Mouse (Mus musculus) CD4-positive, CD25-positive, alpha-beta regulatory T cell, adult 4 months (primary cell): Measurements from ENCODE around the gene Nmb. TPM values are rescaled to one million over a fixed set of nuclear protein-coding genes. Genes with fewer than 3 reads are reported as not detected.

Source experiments
- ATAC-seq: one replicate; pipeline ENCODE4 v1.8.0; 2017
- polyA plus RNA-seq, 2 experiments: library from polyadenylated mRNA; unstranded; fragments of 100-300 nt; shearing (Covaris generic); gene quantifications; one replicate each; pipeline ENCODE4 v1.2.1; 2017

Gene Nmb
- polyA plus RNA-seq, 2 experiments from 2014 or later: 79.7 to 81.7 TPM

DNA sequence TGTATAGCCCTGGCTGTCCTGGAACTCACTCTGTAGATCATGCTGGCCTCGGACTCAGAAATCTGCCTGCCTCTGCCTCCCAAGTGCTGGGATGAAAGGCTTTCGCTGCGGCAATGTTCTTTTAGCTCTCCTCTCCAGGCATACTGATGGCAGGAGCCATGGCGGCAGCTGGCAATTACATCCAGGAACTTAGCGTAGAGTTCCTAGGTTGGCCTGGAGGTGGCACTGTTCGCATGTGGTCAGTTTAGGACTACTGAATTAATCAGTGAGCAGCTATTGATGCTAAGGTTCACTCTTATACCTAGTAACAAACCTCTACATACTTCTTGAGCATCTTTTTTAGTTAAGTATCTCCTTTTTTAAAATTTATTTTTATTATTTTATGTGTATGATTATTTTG is 47.7 kb downstream of the Nmb start:
- ATAC-seq: peak; percentile 48

DNA sequence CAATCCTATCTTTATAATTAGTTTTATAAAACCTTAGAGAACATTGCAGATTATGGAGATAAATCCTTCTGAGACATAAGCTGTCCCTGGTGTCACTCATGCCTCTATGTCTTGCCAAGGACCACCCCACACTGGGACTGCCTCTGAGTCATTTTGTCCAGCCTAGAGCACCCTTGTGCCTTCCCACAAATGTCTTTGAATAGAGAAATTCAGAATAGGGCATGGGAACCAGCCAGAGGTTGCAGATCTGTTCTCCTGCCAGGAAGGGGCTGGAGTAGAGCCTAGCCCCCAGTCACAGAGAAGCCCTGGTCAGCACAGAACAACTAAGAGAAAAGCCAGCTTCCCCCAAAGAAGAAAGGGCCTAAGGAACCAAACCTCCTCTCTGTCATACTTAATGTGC is 49.6 kb downstream of the Nmb start:
- no peak for ATAC-seq

DNA sequence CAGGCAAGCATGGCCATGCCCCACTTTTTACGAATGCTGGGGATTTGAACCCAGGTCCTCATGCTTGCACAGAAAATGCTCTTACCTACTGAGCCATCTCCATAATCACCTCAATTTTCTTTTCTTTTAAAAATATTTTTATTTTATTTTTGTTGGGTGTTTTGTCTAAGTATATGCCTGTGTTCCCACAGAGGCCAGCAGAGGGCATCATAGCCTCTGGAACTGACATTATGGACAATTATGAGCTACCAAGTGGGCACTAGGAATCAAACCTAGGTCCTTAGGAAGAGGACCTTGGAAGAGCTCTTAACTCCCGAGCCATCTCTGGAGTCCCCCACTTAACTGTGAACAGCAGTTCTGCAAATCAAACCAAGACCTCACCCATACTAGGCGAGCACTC is 51.7 kb downstream of the Nmb start:
- no peak for ATAC-seq

Other genes with a start within 250 kb of the Nmb start
- 10 to 100 TPM; 17.1 to 21.3 TPM for gene Crtc3, start 216.2 kb downstream of the Nmb start, polyA plus RNA-seq
- 100 to 1,000 TPM; 187 to 284 TPM for gene Iqgap1, start 79.1 kb downstream of the Nmb start, polyA plus RNA-seq
- gene Zscan2, start 44.2 kb downstream of the Nmb start, polyA plus RNA-seq: 1 to 10 TPM; 3.8 to 4.2 TPM
- gene Wdr73, start 3.8 kb downstream of the Nmb start, polyA plus RNA-seq: 10 to 100 TPM; 20.6 to 33.8 TPM
- 100 to 1,000 TPM; 260 to 342 TPM for gene Sec11a, start 42.7 kb upstream of the Nmb start, polyA plus RNA-seq
- 10 to 100 TPM; 18.8 to 19.9 TPM for gene Zfp592, start 88.6 kb upstream of the Nmb start, polyA plus RNA-seq
- under 1 TPM; 0.29 to 0.46 TPM for gene Alpk3, start 152.5 kb upstream of the Nmb start, polyA plus RNA-seq
- not detected for gene Slc28a1, start 209.7 kb upstream of the Nmb start, polyA plus RNA-seq